Mouse (Mus musculus): ENCODE results near the gene Sephs2. TPM values are rescaled to one million over a fixed set of nuclear protein-coding genes. Genes with fewer than 3 reads are reported as not detected.

The Sephs2 gene
- total RNA-seq, 1 experiment, result 113 TPM

GRCm38 (mm10) chr7:127271093-127271492, 2.8 kb downstream of the Sephs2 start:
- Histone ChIP-seq H3K9me3 (ENCODE audit: control insufficient read depth, insufficient read depth, low read depth, low read length) (no peaks in the 10 kb centered on the region), H3K4me3 (ENCODE audit: insufficient read depth in 1 of 2, low read depth in 1 of 2, low read length in 2 of 2, poor library complexity in 1 of 2, severe bottlenecking in 1 of 2) (no peak overlapping the region), H3K4me1 (ENCODE audit: control insufficient read depth in 2 of 2, insufficient read depth in 2 of 2, low read length in 2 of 2, poor library complexity in 1 of 2) (no peaks in the 10 kb centered on the region; a peak in 1 of 4 replicates), H3K27ac (ENCODE audit: insufficient read depth, low read depth, low read length, poor library complexity, severe bottlenecking) (no peak overlapping the region), H3K36me3 (ENCODE audit: control insufficient read depth, insufficient read depth, low read length, poor library complexity, severe bottlenecking) (peaks cover 11% of the 10 kb centered on the region), H3K9ac (ENCODE audit: insufficient read depth, low read depth, low read length, poor library complexity, severe bottlenecking) (no peak overlapping the region)
- no peak for TF ChIP-seq MAFK (IDR thresholded peaks at IDR 0.05; ENCODE audit: insufficient read depth, low read depth, low read length)
- no peak for TF ChIP-seq HCFC1 (IDR thresholded peaks at IDR 0.05; ENCODE audit: borderline replicate concordance, insufficient read depth, low read length)
- no peak for TF ChIP-seq ZC3H11A (IDR thresholded peaks at IDR 0.05; ENCODE audit: borderline replicate concordance, low read depth, low read length)
- TF ChIP-seq ZNF384 (IDR thresholded peaks at IDR 0.05; ENCODE audit: low read depth, low read length), result no peak
- TF ChIP-seq CHD2 (IDR thresholded peaks at IDR 0.05; ENCODE audit: low read depth, low read length), result no peak
- in situ Hi-C loops (cut with MboI; ENCODE audit: low sequenced_read_pairs in 2 of 2, unreplicated experiment in 2 of 2), result no loop called here
- no peak for DNase-seq (ENCODE audit: low read depth, low spot score)

- TF ChIP-seq HCFC1 (IDR thresholded peaks at IDR 0.05; ENCODE audit: borderline replicate concordance, insufficient read depth, low read length), result no peak
- no peak for TF ChIP-seq CHD2 (IDR thresholded peaks at IDR 0.05; ENCODE audit: low read depth, low read length)
- no peak for TF ChIP-seq ZNF384 (IDR thresholded peaks at IDR 0.05; ENCODE audit: low read depth, low read length)
- no peak for TF ChIP-seq MAFK (IDR thresholded peaks at IDR 0.05; ENCODE audit: insufficient read depth, low read depth, low read length)
- no peak for TF ChIP-seq ZC3H11A (IDR thresholded peaks at IDR 0.05; ENCODE audit: borderline replicate concordance, low read depth, low read length)
- DNase-seq (ENCODE audit: low read depth, low spot score), result no peak
- Histone ChIP-seq H3K27ac (ENCODE audit: insufficient read depth, low read depth, low read length, poor library complexity, severe bottlenecking) (no peak overlapping the region), H3K9me3 (ENCODE audit: control insufficient read depth, insufficient read depth, low read depth, low read length) (no peaks in the 10 kb centered on the region), H3K36me3 (ENCODE audit: control insufficient read depth, insufficient read depth, low read length, poor library complexity, severe bottlenecking) (peaks cover 11% of the 10 kb centered on the region), H3K4me1 (ENCODE audit: control insufficient read depth in 2 of 2, insufficient read depth in 2 of 2, low read length in 2 of 2, poor library complexity in 1 of 2) (no peaks in the 10 kb centered on the region; a peak in 1 of 4 replicates), H3K4me3 (ENCODE audit: insufficient read depth in 1 of 2, low read depth in 1 of 2, low read length in 2 of 2, poor library complexity in 1 of 2, severe bottlenecking in 1 of 2) (no peak overlapping the region), H3K9ac (ENCODE audit: insufficient read depth, low read depth, low read length, poor library complexity, severe bottlenecking) (no peak overlapping the region)
- in situ Hi-C loops (cut with MboI; ENCODE audit: low sequenced_read_pairs in 2 of 2, unreplicated experiment in 2 of 2), result no loop called here
Measured at GRCm38 (mm10) chr7:127270666-127271065, 3.2 kb downstream of the Sephs2 start.

- Histone ChIP-seq H3K9me3 (ENCODE audit: control insufficient read depth, insufficient read depth, low read depth, low read length) (no peaks in the 10 kb centered on the region), H3K4me3 (ENCODE audit: insufficient read depth in 1 of 2, low read depth in 1 of 2, low read length in 2 of 2, poor library complexity in 1 of 2, severe bottlenecking in 1 of 2) (no peak overlapping the region), H3K27ac (ENCODE audit: insufficient read depth, low read depth, low read length, poor library complexity, severe bottlenecking) (no peak overlapping the region), H3K36me3 (ENCODE audit: control insufficient read depth, insufficient read depth, low read length, poor library complexity, severe bottlenecking) (peaks cover 11% of the 10 kb centered on the region), H3K9ac (ENCODE audit: insufficient read depth, low read depth, low read length, poor library complexity, severe bottlenecking) (no peak overlapping the region), H3K4me1 (ENCODE audit: control insufficient read depth in 2 of 2, insufficient read depth in 2 of 2, low read length in 2 of 2, poor library complexity in 1 of 2) (no peaks in the 10 kb centered on the region; a peak in 1 of 4 replicates)
- no peak for DNase-seq (ENCODE audit: low read depth, low spot score)
- in situ Hi-C loops (cut with MboI; ENCODE audit: low sequenced_read_pairs in 2 of 2, unreplicated experiment in 2 of 2), result no loop called here
- TF ChIP-seq ZNF384 (IDR thresholded peaks at IDR 0.05; ENCODE audit: low read depth, low read length), result no peak
- no peak for TF ChIP-seq HCFC1 (IDR thresholded peaks at IDR 0.05; ENCODE audit: borderline replicate concordance, insufficient read depth, low read length)
- no peak for TF ChIP-seq ZC3H11A (IDR thresholded peaks at IDR 0.05; ENCODE audit: borderline replicate concordance, low read depth, low read length)
- TF ChIP-seq CHD2 (IDR thresholded peaks at IDR 0.05; ENCODE audit: low read depth, low read length), result no peak
- TF ChIP-seq MAFK (IDR thresholded peaks at IDR 0.05; ENCODE audit: insufficient read depth, low read depth, low read length), result no peak
Measured at GRCm38 (mm10) chr7:127270256-127270655, 3.6 kb downstream of the Sephs2 start.

GRCm38 (mm10) chr7:127263526-127263925, 10.3 kb downstream of the Sephs2 start:
- H3K9ac ChIP-seq (ENCODE audit: insufficient read depth, low read depth, low read length, poor library complexity, severe bottlenecking), result no peak overlapping the region
- no peak overlapping the region for H3K27ac ChIP-seq (ENCODE audit: insufficient read depth, low read depth, low read length, poor library complexity, severe bottlenecking)
- in situ Hi-C loops (cut with MboI; ENCODE audit: low sequenced_read_pairs in 2 of 2, unreplicated experiment in 2 of 2), result no loop called here

More at GRCm38 (mm10) chr7:127263526-127263925, 10.3 kb downstream of the Sephs2 start:
- Histone ChIP-seq H3K4me1 (ENCODE audit: control insufficient read depth in 2 of 2, insufficient read depth in 2 of 2, low read length in 2 of 2, poor library complexity in 1 of 2) (peaks cover 0 to 3% of the 10 kb centered on the region in 2 experiments; a peak in 1 of 4 replicates), H3K36me3 (ENCODE audit: control insufficient read depth, insufficient read depth, low read length, poor library complexity, severe bottlenecking) (peaks cover 5% of the 10 kb centered on the region), H3K4me3 (ENCODE audit: insufficient read depth in 1 of 2, low read depth in 1 of 2, low read length in 2 of 2, poor library complexity in 1 of 2, severe bottlenecking in 1 of 2) (no peak overlapping the region), H3K9me3 (ENCODE audit: control insufficient read depth, insufficient read depth, low read depth, low read length) (no peaks in the 10 kb centered on the region)
- no peak for DNase-seq (ENCODE audit: low read depth, low spot score)
- TF ChIP-seq CHD2 (IDR thresholded peaks at IDR 0.05; ENCODE audit: low read depth, low read length) (no peak), ZC3H11A (IDR thresholded peaks at IDR 0.05; ENCODE audit: borderline replicate concordance, low read depth, low read length) (no peak), ZNF384 (IDR thresholded peaks at IDR 0.05; ENCODE audit: low read depth, low read length) (peak; percentile 85), MAFK (IDR thresholded peaks at IDR 0.05; ENCODE audit: insufficient read depth, low read depth, low read length) (no peak)
